Mouse (Mus musculus) gastrocnemius, postnatal 14 days (tissue): ENCODE data around the gene P4ha1. TPM values are rescaled to one million over a fixed set of nuclear protein-coding genes. Genes with fewer than 3 reads are reported as not detected.

Source experiments
- DNase-seq: peaks from one replicate; pipeline ENCODE4 v3.0.0; 2021; ENCODE audit warnings: mixed read lengths
- intact Hi-C: fragments of 180-260 bp; cut with DNase I; formaldehyde crosslinking; loops from one replicate; pipeline ENCODE4 v1.15.1; 2025; ENCODE audit warnings: low total_unique reads
- total RNA-seq, 2 experiments: library from RNA; stranded (reverse); gene quantifications; 2 replicates each; pipeline ENCODE4 v1.2.3; 2021

The P4ha1 gene
- total RNA-seq, 2 experiments from 2014 or later = 29.9 to 34.2 TPM

- intact Hi-C loops = no loop called here
- no peak for DNase-seq
These were observed 87.2 kb downstream of the P4ha1 start for GRCm38 (mm10) chr10:59410264-59410663.

- no peak for DNase-seq
- intact Hi-C loops = no loop called here
These were observed 90.6 kb downstream of the P4ha1 start for GRCm38 (mm10) chr10:59413711-59414110.

- DNase-seq = no peak
- intact Hi-C loops = no loop called here
These were observed 93.5 kb downstream of the P4ha1 start for GRCm38 (mm10) chr10:59416623-59417022.

- intact Hi-C loops = no loop called here
- DNase-seq = no peak
These were observed 96.4 kb downstream of the P4ha1 start for GRCm38 (mm10) chr10:59419516-59419915.

Other genes with a start within 250 kb of the P4ha1 start
- gene Sept10, start 101.4 kb upstream of the P4ha1 start, total RNA-seq = 10 to 100 TPM; 16.6 to 17.0 TPM
- 1 to 10 TPM; 1.4 to 2.3 TPM for gene Sowahc, start 101.3 kb upstream of the P4ha1 start, total RNA-seq
- 100 to 1,000 TPM; 106 to 119 TPM for gene Gm10273, start 72.3 kb downstream of the P4ha1 start, total RNA-seq
- gene Pla2g12b, start 80.4 kb downstream of the P4ha1 start, total RNA-seq = under 1 TPM in 1 of 2 experiments, not detected in 1; 0.45 TPM
- gene Oit3, start 118.5 kb downstream of the P4ha1 start, total RNA-seq = under 1 TPM; 0.51 to 0.58 TPM